Mouse (Mus musculus) ES-Bruce4 (cell line): ENCODE data around the gene Tmub1. TPM values are rescaled to one million over a fixed set of nuclear protein-coding genes. Genes with fewer than 3 reads are reported as not detected.
A peak's percentile ranks its signal among the peaks of the same experiment; 100 is the strongest.

Experiments used
- H3K27ac ChIP-seq: 2 replicates; pipeline ENCODE4 v1.5.1; 2012; ENCODE audit warnings: low read length, inconsistent platforms; ENCODE audit not compliant: insufficient read depth
- H3K27me3 ChIP-seq: 2 replicates; pipeline ENCODE4 v1.6.1; 2012; ENCODE audit warnings: mild to moderate bottlenecking, low read length, inconsistent platforms; ENCODE audit not compliant: control insufficient read depth, poor library complexity, insufficient read depth, severe bottlenecking
- H3K36me3 ChIP-seq: 2 replicates; pipeline ENCODE4 v1.6.1; 2012; ENCODE audit warnings: inconsistent platforms, mild to moderate bottlenecking, low read length, moderate library complexity; ENCODE audit not compliant: control insufficient read depth, poor library complexity, insufficient read depth, severe bottlenecking
- H3K4me1 ChIP-seq: one replicate; pipeline ENCODE4 v1.8.1; 2011; ENCODE audit warnings: low read length; ENCODE audit not compliant: control insufficient read depth, insufficient read depth
- H3K4me3 ChIP-seq: 2 replicates; pipeline ENCODE4 v1.5.1; 2011; ENCODE audit warnings: low read depth, mild to moderate bottlenecking, low read length
- H3K9ac ChIP-seq: 2 replicates; pipeline ENCODE4 v1.6.1; 2012; ENCODE audit warnings: low read depth, mild to moderate bottlenecking, inconsistent platforms; ENCODE audit not compliant: poor library complexity, severe bottlenecking
- H3K9me3 ChIP-seq: replicated peaks from 2 replicates; pipeline ENCODE4 v1.6.1; 2012; ENCODE audit warnings: mild to moderate bottlenecking, low read length, inconsistent platforms; ENCODE audit not compliant: control insufficient read depth, poor library complexity, insufficient read depth, severe bottlenecking
- CTCF ChIP-seq: IDR thresholded peaks from one replicate; pipeline ENCODE4 v1.8.1; 2011; ENCODE audit warnings: low read depth, low read length
- EP300 ChIP-seq: IDR thresholded peaks from 2 replicates; pipeline ENCODE4 v1.6.1; 2011; ENCODE audit warnings: low read depth, low read length; ENCODE audit not compliant: insufficient read depth
- POLR2A ChIP-seq: IDR thresholded peaks from one replicate; pipeline ENCODE4 v1.8.1; 2011; ENCODE audit warnings: low read length; ENCODE audit not compliant: insufficient read depth
- polyA plus RNA-seq: library from polyadenylated mRNA; stranded (reverse); fragments of >200 nt; gene quantifications from 2 replicates; pipeline ENCODE4 v1.2.4, GENCODE M21; 2011; ENCODE audit warnings: low read depth; ENCODE audit not compliant: missing spikeins, insufficient read depth, insufficient read length

Gene Tmub1
- polyA plus RNA-seq, 1 experiment = 4.8 TPM

DNA sequence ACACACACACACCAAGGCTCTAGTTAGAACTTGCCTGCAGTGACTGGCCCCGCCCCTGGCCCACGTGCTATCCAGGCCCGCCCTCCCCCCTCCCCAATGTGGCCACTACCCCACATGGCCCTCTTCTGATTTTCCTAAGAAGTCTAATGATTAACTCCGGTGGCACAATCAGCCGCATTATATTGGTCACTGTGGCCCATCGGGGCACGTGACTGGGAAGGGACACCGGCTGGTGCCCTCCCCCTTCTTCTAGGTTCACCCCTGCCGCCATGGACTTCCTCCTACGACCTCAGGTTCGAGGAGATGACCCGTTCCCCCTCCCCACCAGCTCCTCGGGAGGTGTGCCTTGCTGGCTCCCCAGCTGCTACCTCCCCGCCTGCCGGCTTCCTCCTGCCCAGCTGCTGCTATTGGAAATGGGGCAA, 19.7 kb downstream of the Tmub1 start:
- Histone ChIP-seq H3K9ac (peak overlapping the region; percentile 30), H3K9me3 (no peaks in the 10 kb centered on the region), H3K27ac (no peak overlapping the region), H3K36me3 (peaks cover 5% of the 10 kb centered on the region; the same call in 1 of the 2 replicates), H3K27me3 (no peaks in the 10 kb centered on the region), H3K4me1 (peaks cover 10% of the 10 kb centered on the region), H3K4me3 (peak overlapping the region; percentile 58)
- no peak for TF ChIP-seq CTCF
- TF ChIP-seq EP300 = no peak
- TF ChIP-seq POLR2A = no peak

DNA sequence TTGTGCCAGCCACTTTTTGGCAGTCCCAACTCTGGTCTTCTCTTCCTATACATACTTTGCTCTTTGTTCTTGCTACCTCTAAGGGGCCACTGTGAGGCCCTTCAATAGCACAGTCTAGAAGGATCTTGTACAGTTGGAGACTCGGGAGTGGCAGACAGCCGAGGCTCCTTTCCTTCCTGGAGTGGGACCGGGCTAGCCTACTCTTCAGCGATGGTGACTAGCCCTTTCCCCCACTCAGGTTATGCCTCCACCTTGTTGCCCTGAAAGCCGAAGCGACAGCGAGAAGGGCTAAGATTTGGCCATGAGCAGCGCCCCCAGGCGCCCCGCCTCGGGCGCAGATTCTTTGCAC, 20.4 kb downstream of the Tmub1 start:
- Histone ChIP-seq H3K4me1 (peaks cover 10% of the 10 kb centered on the region), H3K9me3 (no peaks in the 10 kb centered on the region), H3K4me3 (no peak overlapping the region), H3K27me3 (no peaks in the 10 kb centered on the region), H3K9ac (no peak overlapping the region), H3K36me3 (peaks cover 5% of the 10 kb centered on the region; the same call in 1 of the 2 replicates), H3K27ac (peak overlapping the region; percentile 11; the same call in 1 of the 2 replicates)
- TF ChIP-seq CTCF (peak; percentile 5), EP300 (no peak)

DNA sequence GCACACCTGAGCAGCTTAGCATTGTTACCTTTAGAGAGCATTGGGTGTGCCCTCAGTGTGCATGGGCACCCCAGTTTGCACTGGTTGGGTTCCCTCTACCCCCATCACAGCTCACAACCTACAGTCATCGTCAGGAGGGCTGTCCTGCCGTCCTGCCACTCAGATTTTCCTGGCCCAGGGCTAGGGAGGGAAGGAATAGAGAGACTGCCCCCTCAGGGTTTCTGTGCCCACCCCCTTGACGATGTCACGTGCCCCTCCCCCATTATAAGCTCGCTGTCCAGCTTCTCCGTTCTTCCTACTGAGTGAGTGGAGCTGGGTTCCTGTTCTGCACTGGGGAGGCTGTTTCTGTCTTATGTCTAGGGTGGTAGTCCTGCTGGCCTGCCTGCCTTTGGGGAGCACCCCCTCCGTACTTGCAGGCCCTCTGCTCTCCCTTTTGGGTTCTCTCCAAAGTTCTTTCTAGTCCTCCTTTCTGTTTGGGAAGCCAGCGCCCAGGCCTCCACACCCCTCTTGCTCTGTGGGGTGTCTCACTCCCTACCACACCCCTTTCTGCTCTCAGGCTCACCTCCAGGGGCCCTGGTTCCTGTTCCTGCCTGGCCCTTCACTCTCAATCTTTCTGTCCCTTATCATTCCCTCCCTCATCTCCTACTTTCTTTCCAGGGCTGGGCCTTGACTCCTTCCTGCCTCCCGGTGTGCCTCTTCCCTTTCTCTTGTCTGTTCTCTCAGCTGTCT, 20.9 kb downstream of the Tmub1 start:
- Histone ChIP-seq H3K27me3 (no peaks in the 10 kb centered on the region), H3K9me3 (no peaks in the 10 kb centered on the region), H3K4me1 (peaks cover 10% of the 10 kb centered on the region), H3K4me3 (no peak overlapping the region), H3K36me3 (peaks cover 5% of the 10 kb centered on the region; the same call in 1 of the 2 replicates), H3K27ac (peak overlapping the region; percentile 11; the same call in 1 of the 2 replicates), H3K9ac (no peak overlapping the region)
- TF ChIP-seq CTCF = no peak
- TF ChIP-seq POLR2A = no peak
- TF ChIP-seq EP300 = no peak

DNA sequence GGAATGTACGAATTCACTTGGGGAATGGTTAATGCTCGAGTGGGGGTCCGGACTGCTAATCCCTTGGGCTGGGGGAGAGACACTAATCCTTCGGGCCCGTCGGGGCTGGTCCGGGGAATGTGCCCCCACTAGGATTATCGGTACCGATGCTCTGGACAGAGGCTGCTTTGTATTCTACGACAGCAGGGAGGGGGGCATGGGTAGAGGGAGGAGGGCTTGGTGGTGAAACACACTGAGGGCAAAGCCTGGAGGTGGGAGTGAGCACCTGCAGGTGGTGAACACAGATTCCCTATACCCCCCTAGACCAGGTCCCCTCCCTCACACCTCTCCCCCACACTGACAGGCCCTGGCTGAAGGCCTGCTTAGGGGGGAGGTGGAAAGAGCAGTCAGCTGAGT, 21.6 kb downstream of the Tmub1 start:
- H3K9ac ChIP-seq = peak overlapping the region; percentile 81
- H3K27ac ChIP-seq = no peak overlapping the region
- no peaks in the 10 kb centered on the region for H3K27me3 ChIP-seq
- TF ChIP-seq EP300 = no peak
- TF ChIP-seq CTCF = no peak
- TF ChIP-seq POLR2A = no peak
- no peaks in the 10 kb centered on the region for H3K36me3 ChIP-seq
- H3K9me3 ChIP-seq = no peaks in the 10 kb centered on the region
- H3K4me1 ChIP-seq = peaks cover 10% of the 10 kb centered on the region
- H3K4me3 ChIP-seq = peak overlapping the region; percentile 72

DNA sequence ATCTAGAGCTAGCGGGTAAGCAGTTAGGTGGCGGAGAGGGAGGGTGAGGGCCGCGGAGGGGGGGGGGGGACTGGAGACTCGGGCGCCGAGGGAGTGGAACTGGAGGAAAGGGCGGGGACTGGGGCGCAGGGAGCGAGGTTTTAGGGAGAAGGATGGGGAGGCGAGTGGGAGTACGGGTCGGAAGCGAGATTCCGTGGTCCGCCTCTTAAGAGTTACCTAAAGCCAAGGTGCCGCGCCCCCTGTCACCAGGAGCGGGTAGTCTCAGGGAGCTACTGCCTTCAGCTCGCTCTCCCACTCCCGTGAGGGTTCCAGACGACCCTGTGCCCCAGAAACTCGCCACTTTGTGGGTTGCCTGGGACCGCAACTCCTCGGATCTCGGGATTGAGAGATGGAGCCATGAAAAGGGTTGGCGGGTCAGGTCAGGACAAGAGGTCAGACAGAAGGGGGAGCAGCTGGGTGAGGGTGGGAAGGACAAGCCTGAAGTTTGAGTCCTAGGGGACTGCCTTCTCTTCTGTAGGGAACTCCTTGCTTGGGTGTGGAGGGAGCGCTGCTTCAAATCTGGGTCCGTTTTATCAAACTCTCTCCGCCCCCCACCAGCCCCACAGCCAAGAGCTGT, 22.1 kb downstream of the Tmub1 start:
- H3K4me1 ChIP-seq = peaks cover 10% of the 10 kb centered on the region
- TF ChIP-seq EP300 (no peak), CTCF (peak; percentile 2)
- no peaks in the 10 kb centered on the region for H3K36me3 ChIP-seq

DNA sequence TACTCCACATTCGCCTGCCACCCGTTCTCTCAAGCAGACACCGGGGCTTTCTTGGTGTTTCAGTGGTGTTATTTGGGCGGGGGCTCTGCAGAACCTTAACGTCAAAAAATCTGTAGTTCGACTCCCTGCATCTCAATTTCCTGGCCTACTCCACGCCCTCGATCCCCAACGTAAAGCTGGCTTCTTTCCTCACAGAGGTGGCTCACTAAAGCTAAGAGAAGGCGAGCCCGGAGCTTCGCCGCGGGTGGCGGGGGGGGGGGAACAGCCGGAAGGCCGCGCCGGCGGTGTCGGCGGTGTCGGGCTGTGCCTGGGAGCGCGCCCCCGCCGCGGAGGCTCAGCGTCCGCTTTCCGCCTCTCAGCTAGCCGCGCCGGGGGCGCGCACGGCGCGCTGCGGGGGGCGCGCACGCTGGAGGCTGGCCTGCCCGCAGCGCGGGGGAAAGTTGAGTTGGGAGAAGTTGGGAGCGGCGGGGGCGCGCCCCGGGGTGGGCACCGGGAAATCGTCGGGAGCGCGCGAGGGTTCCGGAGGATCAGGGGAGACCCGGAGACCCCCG, 22.7 kb downstream of the Tmub1 start:
- H3K36me3 ChIP-seq = no peaks in the 10 kb centered on the region
- H3K27me3 ChIP-seq = no peaks in the 10 kb centered on the region
- no peaks in the 10 kb centered on the region for H3K9me3 ChIP-seq
- H3K4me3 ChIP-seq = peak overlapping the region; percentile 79
- H3K27ac ChIP-seq = no peak overlapping the region
- peak overlapping the region; percentile 81 for H3K9ac ChIP-seq
- peaks cover 10% of the 10 kb centered on the region for H3K4me1 ChIP-seq
- TF ChIP-seq EP300 (no peak), POLR2A (no peak), CTCF (no peak)

More for the DNA sequence above, 22.1 kb downstream of the Tmub1 start:
- H3K27me3 ChIP-seq = no peaks in the 10 kb centered on the region
- no peaks in the 10 kb centered on the region for H3K9me3 ChIP-seq
- H3K27ac ChIP-seq = no peak overlapping the region
- peak overlapping the region; percentile 72 for H3K4me3 ChIP-seq
- H3K9ac ChIP-seq = peak overlapping the region; percentile 81
